Mouse (Mus musculus) yolk sac, embryonic 10.5 days (tissue): ENCODE measurements around the gene Gm19935.
A peak's percentile ranks its signal among the peaks of the same experiment; 100 is the strongest.

Source experiments
- DNase-seq: peaks from one replicate; pipeline ENCODE4 v3.0.0-alpha.2; 2017; ENCODE audit warnings: low spot score

The Gm19935 gene

GRCm38 (mm10) chr8:90817293-90817692 lies at the start of gene Gm19935:
TSS of gene Gm19935 (minus strand) at chr8:90817393.
- DNase-seq: no peak

- DNase-seq: peak; percentile 74
Measured at GRCm38 (mm10) chr8:90862038-90862437, 44.8 kb upstream of the Gm19935 start.

- peak; percentile 22 for DNase-seq
Measured at GRCm38 (mm10) chr8:90861266-90861944, 44.2 kb upstream of the Gm19935 start.

DNA sequence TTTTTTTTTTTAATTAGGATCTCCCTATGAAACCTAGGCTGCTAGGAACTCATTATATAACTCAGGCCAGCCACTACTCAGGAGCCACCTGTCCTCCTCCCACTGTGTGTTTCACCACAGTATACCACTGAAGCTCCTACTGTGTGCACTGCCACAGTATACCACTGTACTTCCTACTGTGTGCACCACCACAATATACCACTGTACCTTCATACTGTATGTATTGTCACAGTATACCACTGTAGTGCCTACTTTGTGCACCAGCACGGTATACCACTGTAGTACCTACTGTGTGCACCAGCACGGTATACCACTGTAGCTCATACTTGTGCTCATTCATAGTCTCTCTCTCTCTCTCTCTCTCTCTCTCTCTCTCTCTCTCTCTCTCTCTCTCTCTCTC lies 40.9 kb upstream of the Gm19935 start:
- no peak for DNase-seq

GRCm38 (mm10) chr8:90856952-90857351 lies 39.8 kb upstream of the Gm19935 start:
- no peak for DNase-seq

GRCm38 (mm10) chr8:90856171-90856570 lies 39.0 kb upstream of the Gm19935 start:
- DNase-seq: no peak

DNA sequence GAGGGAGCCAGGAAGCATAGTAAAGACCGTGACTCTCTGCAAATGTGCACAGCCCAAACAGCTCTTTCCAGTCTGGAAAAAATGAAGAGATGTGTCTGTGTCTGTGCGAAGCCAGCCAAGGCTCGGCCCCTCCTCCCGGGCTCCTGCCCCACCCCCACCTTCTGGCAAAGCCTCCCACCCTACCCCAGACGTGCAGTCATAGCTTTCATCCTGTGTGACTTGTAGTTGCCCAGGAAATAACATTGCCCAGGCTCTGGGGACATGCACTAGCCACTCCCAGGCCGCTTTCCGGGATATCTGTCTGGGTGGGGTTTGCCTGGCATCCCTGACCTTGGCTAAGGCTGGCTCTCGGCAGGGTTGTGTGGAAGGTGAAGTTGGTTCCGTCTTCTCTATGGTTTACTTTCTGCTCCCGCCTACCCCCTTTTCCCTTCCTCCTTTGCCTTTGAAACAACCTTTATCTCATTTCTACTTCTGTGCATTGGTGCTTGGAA lies 37.5 kb upstream of the Gm19935 start:
- peak; percentile 32 for DNase-seq

DNA sequence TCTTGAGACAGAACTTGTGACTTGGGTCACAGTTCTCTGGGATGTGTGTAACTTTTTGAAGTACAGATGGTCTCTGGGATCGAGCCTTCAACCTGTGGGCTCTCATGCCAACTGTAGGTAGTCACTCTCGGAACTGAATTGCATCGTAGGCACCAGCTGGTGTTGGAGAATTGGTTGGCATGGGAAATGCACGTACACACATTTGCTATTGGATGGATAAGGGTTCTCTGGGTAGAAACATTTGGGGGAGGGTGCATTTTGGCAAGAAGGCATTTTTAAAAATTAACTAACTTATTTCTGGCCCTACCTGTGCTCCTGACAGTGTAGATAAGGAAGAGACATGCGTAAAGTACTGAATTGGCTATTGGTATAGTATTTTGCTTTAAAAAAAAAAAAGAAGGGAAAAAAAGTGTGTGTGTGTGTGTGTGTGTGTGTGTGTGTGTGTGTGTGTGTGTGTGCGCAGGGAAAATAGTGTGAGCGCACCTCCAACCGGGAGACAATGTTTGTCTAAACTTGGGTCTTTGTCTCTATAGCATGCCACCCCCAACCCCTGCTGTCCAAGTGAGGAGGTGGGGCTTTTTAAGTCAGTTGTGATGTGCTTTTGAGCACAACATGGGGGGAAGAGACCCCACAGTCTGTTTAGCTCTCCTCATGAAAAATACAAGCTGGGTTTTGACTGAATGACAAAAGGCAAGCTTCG lies 36.9 kb upstream of the Gm19935 start:
- DNase-seq: no peak

DNA sequence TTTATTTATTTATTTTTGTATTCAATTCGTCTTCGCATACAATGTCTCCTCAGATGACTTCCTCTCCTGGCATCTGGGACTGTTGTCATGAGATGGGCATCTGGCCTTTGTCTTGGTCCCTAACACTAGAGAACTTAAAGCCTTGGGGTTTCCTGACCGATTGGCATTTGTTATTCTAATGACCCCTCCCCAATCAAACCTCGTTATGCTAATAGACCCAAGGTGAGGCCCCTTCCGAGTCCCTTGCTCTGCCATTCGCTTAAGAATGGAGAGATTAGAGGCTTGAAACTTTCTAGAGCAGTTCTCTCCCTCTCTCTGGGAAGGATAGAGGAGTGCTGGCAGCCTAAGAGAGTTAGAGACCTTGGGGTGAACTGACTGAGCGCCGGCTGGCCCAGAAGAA lies 34.4 kb upstream of the Gm19935 start:
- no peak for DNase-seq

- no peak for DNase-seq
Measured at GRCm38 (mm10) chr8:90849462-90850050, 32.4 kb upstream of the Gm19935 start.

DNA sequence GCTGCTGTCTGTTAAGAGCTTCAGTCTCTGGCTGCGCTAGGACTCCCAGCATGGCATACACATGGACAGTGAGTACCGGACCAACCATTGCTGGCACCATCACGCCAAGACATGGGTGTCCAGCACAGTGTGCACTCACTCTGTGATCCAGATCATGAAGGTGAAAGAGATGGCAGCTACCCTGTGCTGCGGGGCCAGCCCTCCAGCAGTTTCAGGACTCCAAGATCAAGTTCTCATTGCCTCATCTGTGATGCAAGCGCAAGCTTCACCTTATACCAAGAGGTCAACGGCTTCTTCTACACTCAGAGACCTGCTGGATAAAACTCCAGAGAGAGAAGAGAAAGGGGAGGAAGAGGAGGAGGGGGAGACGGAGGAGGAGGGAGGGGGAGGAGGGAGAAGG lies 30.8 kb upstream of the Gm19935 start:
- no peak for DNase-seq

DNA sequence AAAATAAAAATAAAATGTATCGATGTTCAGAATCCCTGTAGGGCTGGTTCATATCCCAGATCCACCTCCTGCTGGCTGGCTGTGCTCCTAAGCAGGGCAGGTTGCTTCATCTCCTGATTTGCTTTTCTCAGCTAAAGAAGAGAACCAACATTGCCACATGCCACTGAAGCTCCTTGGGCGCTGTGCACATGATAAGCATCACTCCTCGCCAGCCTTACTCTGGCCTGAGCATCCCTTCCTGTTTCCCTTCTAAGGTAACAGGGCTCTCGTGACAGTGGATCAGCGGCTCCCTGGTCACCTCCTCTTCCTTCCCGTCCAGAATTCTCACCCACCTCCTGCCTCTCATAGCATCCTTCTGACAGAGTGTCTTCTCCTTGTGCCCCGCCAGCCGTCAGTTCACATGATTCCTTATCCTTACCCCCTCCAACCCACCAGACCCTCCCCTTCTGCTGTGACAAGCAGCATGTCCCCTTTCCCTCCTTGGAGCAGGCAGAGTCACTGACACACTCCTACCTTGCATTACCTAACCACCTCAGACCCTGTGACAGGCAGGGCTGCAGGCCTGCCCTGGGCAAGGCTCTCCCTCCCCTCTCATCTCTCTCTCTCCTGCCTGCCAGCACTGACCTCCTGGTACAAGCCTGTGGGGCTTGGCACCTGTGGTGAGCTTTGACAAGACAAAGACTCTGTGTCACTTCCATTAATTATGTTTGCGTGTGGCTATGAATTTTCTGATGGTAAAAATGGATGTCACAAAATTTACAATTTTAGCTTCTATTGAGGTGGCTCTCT lies 27.2 kb upstream of the Gm19935 start:
- DNase-seq: no peak

DNA sequence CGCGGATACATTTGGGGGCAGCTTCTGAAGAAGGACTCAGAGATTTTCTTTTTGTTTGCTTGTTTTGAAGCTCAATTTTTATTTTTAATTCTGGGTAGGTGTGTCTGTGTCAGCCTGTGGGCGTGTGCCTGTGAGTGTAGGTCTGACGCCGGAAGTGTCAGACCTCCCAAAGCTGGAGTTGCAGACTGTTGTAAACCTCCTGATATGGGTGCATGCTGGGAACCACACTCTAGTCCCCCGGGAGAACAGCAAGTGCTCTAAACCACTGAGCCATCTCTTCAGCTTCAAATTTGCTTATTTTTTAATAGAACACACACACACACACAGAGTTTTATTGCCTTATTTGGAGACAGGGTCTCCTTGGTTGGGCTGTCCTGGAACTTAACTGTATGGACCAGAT lies 25.9 kb upstream of the Gm19935 start:
- DNase-seq: no peak

DNA sequence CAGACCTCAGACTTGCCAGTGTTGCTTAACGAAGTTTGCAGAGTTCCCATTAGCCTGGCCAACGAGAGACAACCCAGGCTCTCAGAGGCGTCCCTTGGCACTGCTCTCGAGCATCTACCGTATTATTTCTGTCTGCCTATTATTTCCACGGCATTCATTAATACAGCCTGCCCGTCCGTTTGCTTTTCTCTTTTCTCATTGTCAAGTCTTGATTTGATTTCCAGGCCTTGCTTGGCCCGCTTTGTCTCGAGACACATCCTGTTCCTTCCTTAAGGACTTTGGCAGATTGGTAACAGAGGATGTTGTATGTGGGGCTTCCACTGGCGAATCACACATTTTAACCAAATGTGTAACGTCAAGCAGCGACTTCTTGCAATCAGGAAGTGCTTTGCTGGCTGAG lies 24.1 kb upstream of the Gm19935 start:
- DNase-seq: no peak

DNA sequence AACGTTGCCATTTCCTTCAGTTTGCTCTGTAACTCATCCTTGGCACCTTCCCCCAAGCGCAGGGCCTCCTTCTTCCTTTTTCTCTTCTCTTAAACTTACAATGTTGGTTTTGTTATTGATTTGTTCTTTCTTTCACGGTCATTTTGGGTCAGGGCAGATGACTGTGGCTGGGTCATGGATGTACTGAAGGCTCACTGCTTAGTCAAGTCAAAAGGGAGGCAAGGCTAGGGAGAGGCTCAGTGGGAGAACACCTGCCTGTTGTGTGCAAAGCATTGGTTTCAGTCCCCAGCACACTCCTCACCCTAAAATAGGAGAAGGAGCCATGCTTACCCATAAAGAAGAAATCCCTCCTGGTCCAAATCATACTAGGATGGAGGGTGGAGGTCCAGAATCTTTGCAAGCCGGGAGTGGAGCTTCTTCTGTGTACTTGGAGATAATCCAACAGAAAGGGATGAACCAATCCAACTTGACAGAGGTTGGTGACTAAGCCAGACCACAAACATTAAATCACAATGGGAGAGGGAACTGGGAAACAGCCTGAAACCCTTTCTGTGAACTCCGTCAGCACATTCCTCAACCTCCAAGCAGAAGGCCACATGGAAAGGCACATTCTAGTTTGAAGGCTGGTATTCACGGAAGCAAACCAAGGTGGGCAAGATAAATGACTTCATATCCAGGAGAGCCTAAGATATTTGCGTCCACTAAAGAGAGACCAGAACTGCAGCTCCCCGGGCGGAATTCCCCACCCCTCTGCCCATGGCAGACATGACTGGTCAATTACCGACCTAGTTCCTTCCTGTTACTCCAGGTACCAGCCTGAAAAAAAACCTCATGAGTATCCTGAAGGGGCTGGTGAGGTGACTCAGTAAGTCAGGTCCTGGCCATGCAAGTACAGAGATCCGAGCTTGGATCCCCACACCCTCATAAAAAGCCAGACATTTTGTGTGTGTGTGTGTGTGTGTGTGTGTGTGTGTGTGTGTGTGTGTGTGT lies 22.8 kb upstream of the Gm19935 start:
- DNase-seq: no peak

GRCm38 (mm10) chr8:90837440-90837839 lies 20.2 kb upstream of the Gm19935 start:
- no peak for DNase-seq

DNA sequence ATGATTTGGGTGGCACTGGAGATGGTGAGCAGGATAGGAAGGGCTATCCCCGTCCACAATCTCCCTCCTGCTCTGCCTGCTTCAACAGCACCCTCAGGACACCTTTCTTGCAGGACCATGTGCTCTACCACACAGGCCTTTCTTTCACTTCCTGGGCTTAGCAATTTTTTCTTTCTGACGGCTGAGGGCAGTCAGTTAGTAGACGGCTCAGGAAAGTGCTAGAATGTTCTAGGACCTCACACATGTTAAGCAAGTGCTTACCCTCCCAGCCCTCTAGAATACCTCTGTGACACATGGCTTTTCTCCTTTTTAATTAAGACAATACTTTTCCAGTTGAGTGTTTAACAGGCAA lies 17.1 kb upstream of the Gm19935 start:
- DNase-seq: no peak

- DNase-seq: no peak
Measured at GRCm38 (mm10) chr8:90833628-90834320, 16.6 kb upstream of the Gm19935 start.

DNA sequence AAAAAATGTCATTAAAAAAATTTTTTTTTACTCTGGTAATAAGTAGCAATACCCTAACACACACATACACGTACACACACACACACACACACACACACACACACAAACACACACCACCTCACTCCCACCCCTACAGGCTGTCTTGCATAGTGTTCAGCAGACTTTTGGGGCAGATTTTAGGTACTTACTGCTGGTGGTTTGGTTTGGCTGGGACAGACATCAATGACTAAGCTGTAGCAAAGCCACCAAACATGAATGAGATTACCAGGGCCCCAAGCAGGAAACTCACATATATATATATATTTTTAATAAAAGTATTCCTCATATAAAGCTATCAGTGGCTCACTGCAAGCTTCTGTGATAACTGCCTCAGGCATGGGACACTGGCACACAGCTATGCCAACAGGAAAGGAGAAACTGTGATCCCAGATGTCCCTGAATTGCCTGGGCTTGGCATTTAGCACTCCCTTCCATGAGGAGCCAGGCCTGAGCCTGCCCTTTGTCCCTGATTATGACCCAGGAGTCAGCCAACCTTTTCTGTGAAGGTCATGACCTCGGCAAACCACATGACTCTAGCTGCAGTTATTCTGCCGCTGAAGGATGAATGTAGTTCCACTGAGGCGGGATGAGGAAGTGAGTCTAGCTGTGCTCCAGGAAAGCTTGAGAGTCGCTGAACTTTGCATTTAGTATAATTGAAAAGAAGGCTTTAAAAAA lies 15.5 kb upstream of the Gm19935 start:
- DNase-seq: peak; percentile 22

GRCm38 (mm10) chr8:90830980-90831379 lies 13.8 kb upstream of the Gm19935 start:
- no peak for DNase-seq
